Mouse (Mus musculus) MEL (cell line): ENCODE measurements around the gene Stac2. TPM values are rescaled to one million over a fixed set of nuclear protein-coding genes. Genes with fewer than 3 reads are reported as not detected.

Experiments used
- DNase-seq: peaks from one replicate; pipeline ENCODE4 v3.0.0; 2011; ENCODE audit warnings: low read depth, low spot score
- H3K27ac ChIP-seq: 2 replicates; pipeline ENCODE4 v1.5.1; 2012; ENCODE audit warnings: low read depth, mild to moderate bottlenecking, control low read depth, low read length, moderate library complexity; ENCODE audit not compliant: control insufficient read depth
- H3K27me3 ChIP-seq, 2 experiments: fragments of 150-350 bp in 1 of 2; sonication (generic) in 1 of 2; 2 replicates each; pipeline ENCODE4 v1.6.1; 2012; ENCODE audit warnings: low read length in 2 of 2, mild to moderate bottlenecking in 2 of 2, improper control_type of control experiment in 1 of 2, moderate library complexity in 1 of 2; ENCODE audit not compliant: insufficient read depth in 2 of 2, control insufficient read depth in 1 of 2
- H3K36me3 ChIP-seq, 2 experiments: 2 replicates each; pipeline ENCODE4 v1.6.1; 2012 to 2014; ENCODE audit warnings: low read length in 2 of 2, improper control_type of control experiment in 1 of 2, inconsistent platforms in 1 of 2, mild to moderate bottlenecking in 1 of 2; ENCODE audit not compliant: insufficient read depth in 2 of 2, control insufficient read depth in 1 of 2
- H3K4me1 ChIP-seq, 2 experiments: fragments of 150-350 bp in 1 of 2; sonication (generic) in 1 of 2; 2 replicates each; pipeline ENCODE4 v1.6.1; 2012; ENCODE audit warnings: low read length in 2 of 2, improper control_type of control experiment in 1 of 2, mild to moderate bottlenecking in 1 of 2; ENCODE audit not compliant: insufficient read depth in 2 of 2, control insufficient read depth in 1 of 2
- H3K4me3 ChIP-seq, 2 experiments: fragments of 150-350 bp in 1 of 2; sonication (generic) in 1 of 2; 2 replicates each; pipeline ENCODE4 v1.5.1; 2012; ENCODE audit warnings: low read depth in 2 of 2, low read length in 2 of 2, mild to moderate bottlenecking in 2 of 2, moderate library complexity in 2 of 2, control low read depth in 1 of 2, improper control_type of control experiment in 1 of 2; ENCODE audit not compliant: control insufficient read depth in 1 of 2, insufficient read depth in 1 of 2
- H3K79me2 ChIP-seq: 2 replicates; pipeline ENCODE4 v1.6.1; 2012; ENCODE audit warnings: mild to moderate bottlenecking, low read length, moderate library complexity; ENCODE audit not compliant: control insufficient read depth, poor library complexity, insufficient read depth
- H3K9ac ChIP-seq: 2 replicates; pipeline ENCODE4 v1.6.1; 2012; ENCODE audit warnings: low read depth, mild to moderate bottlenecking, control low read depth, low read length, moderate library complexity; ENCODE audit not compliant: control insufficient read depth, poor library complexity, severe bottlenecking
- H3K9me3 ChIP-seq: fragments of 150-350 bp; sonication (generic); replicated peaks from 2 replicates; pipeline ENCODE4 v1.6.1; 2012; ENCODE audit warnings: mild to moderate bottlenecking, low read length, improper control_type of control experiment, moderate library complexity; ENCODE audit not compliant: insufficient read depth
- CHD1 ChIP-seq: IDR thresholded peaks from 2 replicates; pipeline ENCODE4 v1.6.1; 2012; ENCODE audit warnings: low read depth, mild to moderate bottlenecking, inconsistent platforms, low read length, improper control_type of control experiment
- EP300 ChIP-seq, 2 experiments: IDR thresholded peaks; 2 replicates each; pipeline ENCODE4 v1.6.1; 2011; ENCODE audit warnings: improper control_type of control experiment in 2 of 2, low read length in 2 of 2, low read depth in 1 of 2, mild to moderate bottlenecking in 1 of 2
- GABPA ChIP-seq: IDR thresholded peaks from 2 replicates; pipeline ENCODE4 v1.6.1; 2012; ENCODE audit warnings: low read depth, mild to moderate bottlenecking, inconsistent platforms, low read length, improper control_type of control experiment, moderate library complexity
- GATA1 ChIP-seq: IDR thresholded peaks from 2 replicates; pipeline ENCODE4 v1.6.1; 2011; ENCODE audit warnings: low read depth, low read length, improper control_type of control experiment
- JUND ChIP-seq: IDR thresholded peaks from 2 replicates; pipeline ENCODE4 v1.6.1; 2011; ENCODE audit warnings: low read depth, mild to moderate bottlenecking, improper control_type of control experiment, low read length
- MAX ChIP-seq: IDR thresholded peaks from 2 replicates; pipeline ENCODE4 v1.6.1; 2011; ENCODE audit warnings: low read length, improper control_type of control experiment
- MAZ ChIP-seq: IDR thresholded peaks from 2 replicates; pipeline ENCODE4 v1.6.1; 2012; ENCODE audit warnings: low read depth, mild to moderate bottlenecking, inconsistent platforms, low read length, improper control_type of control experiment
- MEF2A ChIP-seq: IDR thresholded peaks from 2 replicates; pipeline ENCODE4 v1.6.1; 2014; ENCODE audit warnings: low read depth, mild to moderate bottlenecking, inconsistent platforms, low read length, improper control_type of control experiment; ENCODE audit not compliant: poor library complexity, insufficient replicate concordance, severe bottlenecking; ENCODE audit errors: extremely low read depth
- MXI1 ChIP-seq: IDR thresholded peaks from 2 replicates; pipeline ENCODE4 v1.6.1; 2011; ENCODE audit warnings: mild to moderate bottlenecking, low read depth, low read length, improper control_type of control experiment
- MYB ChIP-seq: IDR thresholded peaks from 2 replicates; pipeline ENCODE4 v1.6.1; 2011; ENCODE audit warnings: mild to moderate bottlenecking, low read depth, low read length, improper control_type of control experiment
- MYC ChIP-seq: IDR thresholded peaks from 2 replicates; pipeline ENCODE4 v1.6.1; 2011; ENCODE audit warnings: low read depth, mild to moderate bottlenecking, low read length, improper control_type of control experiment, moderate library complexity
- NELFE ChIP-seq: IDR thresholded peaks from 2 replicates; pipeline ENCODE4 v1.6.1; 2011; ENCODE audit warnings: low read depth, low read length, improper control_type of control experiment
- POLR2AphosphoS2 ChIP-seq: IDR thresholded peaks from 2 replicates; pipeline ENCODE4 v1.6.1; 2011; ENCODE audit warnings: low read length, improper control_type of control experiment
- POLR2AphosphoS5 ChIP-seq: IDR thresholded peaks from 2 replicates; pipeline ENCODE4 v1.6.1; 2012; ENCODE audit warnings: low read depth, borderline replicate concordance, mild to moderate bottlenecking, inconsistent platforms, low read length, moderate library complexity, mixed read lengths
- RAD21 ChIP-seq: IDR thresholded peaks from 2 replicates; pipeline ENCODE4 v1.6.1; 2011; ENCODE audit warnings: mild to moderate bottlenecking, low read depth, low read length, improper control_type of control experiment
- SMC3 ChIP-seq: IDR thresholded peaks from 2 replicates; pipeline ENCODE4 v1.6.1; 2011; ENCODE audit warnings: low read depth, low read length, improper control_type of control experiment
- TBP ChIP-seq: IDR thresholded peaks from 2 replicates; pipeline ENCODE4 v1.8.0; 2011; ENCODE audit warnings: low read depth, low read length, improper control_type of control experiment
- TCF12 ChIP-seq: IDR thresholded peaks from 2 replicates; pipeline ENCODE4 v1.6.1; 2014; ENCODE audit warnings: low read depth, mild to moderate bottlenecking, inconsistent platforms, low read length, improper control_type of control experiment, moderate library complexity
- USF2 ChIP-seq, 2 experiments: IDR thresholded peaks; 2 replicates each; pipeline ENCODE4 v1.6.1; 2011 to 2012; ENCODE audit warnings: improper control_type of control experiment in 2 of 2, low read length in 2 of 2, borderline replicate concordance in 1 of 2, inconsistent platforms in 1 of 2, low read depth in 1 of 2, mild to moderate bottlenecking in 1 of 2; ENCODE audit not compliant: insufficient read depth in 1 of 2
- ZKSCAN1 ChIP-seq: IDR thresholded peaks from 2 replicates; pipeline ENCODE4 v1.6.1; 2012; ENCODE audit warnings: low read depth, mild to moderate bottlenecking, inconsistent platforms, low read length, improper control_type of control experiment, moderate library complexity
- ZMIZ1 ChIP-seq: IDR thresholded peaks from 2 replicates; pipeline ENCODE4 v1.6.1; 2012; ENCODE audit warnings: low read depth, mild to moderate bottlenecking, inconsistent platforms, low read length, improper control_type of control experiment, moderate library complexity
- ZNF384 ChIP-seq: IDR thresholded peaks from 2 replicates; pipeline ENCODE4 v1.6.1; 2012; ENCODE audit warnings: low read depth, mild to moderate bottlenecking, inconsistent platforms, low read length, improper control_type of control experiment
- polyA plus RNA-seq, 2 experiments: library from polyadenylated mRNA; stranded (reverse) in 1 of 2; unstranded in 1 of 2; fragments of >175 nt in 1 of 2; fragments of >200 nt in 1 of 2; gene quantifications; 2 replicates each; pipeline versions ENCODE4 v1.2.1 to v1.2.4; 2012; ENCODE audit warnings: low replicate concordance in 2 of 2, low read depth in 1 of 2; ENCODE audit not compliant: insufficient read length in 2 of 2, insufficient read depth in 1 of 2, missing spikeins in 1 of 2
- total RNA-seq: library from RNA; depleted of rRNA; stranded (reverse); fragments of 300-350 nt; gene quantifications from 2 replicates; pipeline ENCODE4 v1.2.3, GENCODE M21; 2012

Gene Stac2
- total and polyA plus RNA-seq, 3 experiments = 0.04 TPM; not detected in 2

- no peaks in the 10 kb centered on the region for H3K9me3 ChIP-seq
- no peak for TF ChIP-seq MYB
- TF ChIP-seq RAD21 = no peak
- TF ChIP-seq GABPA = no peak
- no peak for TF ChIP-seq POLR2AphosphoS2
- TF ChIP-seq MEF2A = no peak
- no peak for TF ChIP-seq JUND
- no peak for TF ChIP-seq POLR2AphosphoS5
- TF ChIP-seq SMC3 = no peak
- no peak for TF ChIP-seq CHD1
- no peak for TF ChIP-seq MAX
- no peak for TF ChIP-seq MYC
- no peaks in the 10 kb centered on the region for H3K36me3 ChIP-seq
- no peak for DNase-seq
- H3K27ac ChIP-seq = no peak overlapping the region
- H3K27me3 ChIP-seq = no peaks in the 10 kb centered on the region
- H3K4me1 ChIP-seq = no peaks in the 10 kb centered on the region
- no peaks in the 10 kb centered on the region for H3K79me2 ChIP-seq
- no peak overlapping the region for H3K4me3 ChIP-seq
- no peak overlapping the region for H3K9ac ChIP-seq
Measured at GRCm38 (mm10) chr11:98052129-98052988, 903 bp downstream of the Stac2 start.

GRCm38 (mm10) chr11:98051611-98052128 lies 1.6 kb downstream of the Stac2 start:
- no peak overlapping the region for H3K27ac ChIP-seq
- no peaks in the 10 kb centered on the region for H3K27me3 ChIP-seq
- no peak overlapping the region for H3K4me3 ChIP-seq
- H3K9me3 ChIP-seq = no peaks in the 10 kb centered on the region
- no peaks in the 10 kb centered on the region for H3K36me3 ChIP-seq
- H3K4me1 ChIP-seq = no peaks in the 10 kb centered on the region
- DNase-seq = no peak
- no peak for TF ChIP-seq USF2 (IDR thresholded peaks at IDR 0.05; ENCODE audit: borderline replicate concordance in 1 of 2, insufficient read depth in 1 of 2, low read depth in 1 of 2, low read length in 2 of 2)
- H3K9ac ChIP-seq = no peak overlapping the region
- no peaks in the 10 kb centered on the region for H3K79me2 ChIP-seq

GRCm38 (mm10) chr11:98050940-98051339 lies 2.3 kb downstream of the Stac2 start:
- H3K9me3 ChIP-seq = no peaks in the 10 kb centered on the region
- DNase-seq = no peak
- no peaks in the 10 kb centered on the region for H3K27me3 ChIP-seq
- H3K9ac ChIP-seq = no peak overlapping the region
- H3K36me3 ChIP-seq = no peaks in the 10 kb centered on the region
- TF ChIP-seq USF2 (IDR thresholded peaks at IDR 0.05; ENCODE audit: borderline replicate concordance in 1 of 2, insufficient read depth in 1 of 2, low read depth in 1 of 2, low read length in 2 of 2) (no peak), MXI1 (no peak), TBP (no peak), GATA1 (no peak), RAD21 (no peak), POLR2AphosphoS2 (no peak), SMC3 (no peak), MAZ (no peak), NELFE (no peak), ZNF384 (no peak), ZMIZ1 (no peak), TCF12 (no peak), EP300 (IDR thresholded peaks at IDR 0.05; ENCODE audit: low read depth in 1 of 2, low read length in 2 of 2) (no peak), MYB (no peak), ZKSCAN1 (no peak)
- H3K4me1 ChIP-seq = 0 out of 4 replicates have a peak, but pooled peaks cover 0 to 4% of the 10 kb centered on the region in 2 experiments
- H3K4me3 ChIP-seq = no peak overlapping the region
- H3K27ac ChIP-seq = no peak overlapping the region
- no peaks in the 10 kb centered on the region for H3K79me2 ChIP-seq
